Mouse (Mus musculus) CH12.LX (cell line): ENCODE data around the gene Akap9. TPM values are rescaled to one million over a fixed set of nuclear protein-coding genes. Genes with fewer than 3 reads are reported as not detected.
A peak's percentile ranks its signal among the peaks of the same experiment; 100 is the strongest.

Experiments used
- DNase-seq: peaks from one replicate; pipeline ENCODE4 v3.0.0-alpha.2; 2013; ENCODE audit errors: extremely low read depth
- H3K27ac ChIP-seq: 2 replicates; pipeline ENCODE4 v1.5.1; 2012; ENCODE audit warnings: low read depth, mild to moderate bottlenecking, control low read depth, moderate library complexity; ENCODE audit not compliant: insufficient read depth
- H3K27me3 ChIP-seq: replicated peaks from 2 replicates; pipeline ENCODE3; 2012; ENCODE audit warnings: inconsistent platforms
- H3K36me3 ChIP-seq, 2 experiments: replicated peaks in 1 of 2; 2 replicates each; pipeline versions ENCODE3 to v1.6.1; 2012; ENCODE audit warnings: inconsistent platforms in 1 of 2, low read length in 1 of 2, mild to moderate bottlenecking in 1 of 2, mixed read lengths in 1 of 2, moderate library complexity in 1 of 2; ENCODE audit not compliant: control insufficient read depth in 1 of 2, insufficient read depth in 1 of 2
- H3K4me1 ChIP-seq, 2 experiments: 2 replicates each; pipeline ENCODE4 v1.6.1; 2012; ENCODE audit warnings: inconsistent platforms in 1 of 2, moderate library complexity in 1 of 2; ENCODE audit not compliant: insufficient read depth in 2 of 2, control insufficient read depth in 1 of 2
- H3K4me2 ChIP-seq: 2 replicates; pipeline ENCODE4 v1.6.1; 2012; ENCODE audit warnings: low read depth, mild to moderate bottlenecking, control low read depth; ENCODE audit not compliant: poor library complexity, insufficient read depth, severe bottlenecking
- H3K4me3 ChIP-seq, 3 experiments: fragments of 150-350 bp in 1 of 3; sonication (generic) in 1 of 3; replicated peaks in 1 of 3; 2 replicates each; pipeline versions ENCODE3 to v1.5.1; 2011 to 2012; ENCODE audit warnings: low read depth in 2 of 3, low read length in 2 of 3, mild to moderate bottlenecking in 2 of 3, moderate library complexity in 2 of 3, control low read depth in 1 of 3, improper control_type of control experiment in 1 of 3, inconsistent platforms in 1 of 3, mixed read lengths in 1 of 3; ENCODE audit not compliant: poor library complexity in 1 of 3
- H3K79me2 ChIP-seq: replicated peaks from 2 replicates; pipeline ENCODE4 v1.6.1; 2012; ENCODE audit warnings: mild to moderate bottlenecking, moderate library complexity; ENCODE audit not compliant: control insufficient read depth, poor library complexity, insufficient read depth, severe bottlenecking; ENCODE audit errors: extremely low read depth
- H3K9ac ChIP-seq: 2 replicates; pipeline ENCODE4 v1.6.1; 2012; ENCODE audit warnings: low read depth, mild to moderate bottlenecking, control low read depth, moderate library complexity; ENCODE audit not compliant: insufficient read depth
- H3K9me3 ChIP-seq: replicated peaks from 2 replicates; pipeline ENCODE3; 2012; ENCODE audit warnings: low read length, inconsistent platforms, mixed read lengths
- CHD1 ChIP-seq: IDR thresholded peaks from 2 replicates; pipeline ENCODE4 v1.6.1; 2012; ENCODE audit warnings: low read depth, low read length, improper control_type of control experiment, inconsistent platforms
- ETS1 ChIP-seq: conservative IDR thresholded peaks from 2 replicates; pipeline ENCODE4 v1.6.1; 2012; ENCODE audit warnings: low read depth, mild to moderate bottlenecking, inconsistent platforms, low read length, improper control_type of control experiment, moderate library complexity
- JUN ChIP-seq: IDR thresholded peaks from 2 replicates; pipeline ENCODE4 v1.6.1; 2011; ENCODE audit warnings: low read depth, mild to moderate bottlenecking, low read length, improper control_type of control experiment, moderate library complexity; ENCODE audit not compliant: insufficient read depth
- KAT2A ChIP-seq: IDR thresholded peaks from 2 replicates; pipeline ENCODE4 v1.6.1; 2012; ENCODE audit warnings: low read length, improper control_type of control experiment, inconsistent platforms; ENCODE audit not compliant: insufficient replicate concordance
- MAFK ChIP-seq: IDR thresholded peaks from 2 replicates; pipeline ENCODE4 v1.6.1; 2011; ENCODE audit warnings: low read length, improper control_type of control experiment; ENCODE audit not compliant: insufficient replicate concordance
- MAX ChIP-seq: IDR thresholded peaks from 2 replicates; pipeline ENCODE4 v1.6.1; 2011; ENCODE audit warnings: low read length, improper control_type of control experiment
- MEF2A ChIP-seq: IDR thresholded peaks from 2 replicates; pipeline ENCODE4 v1.6.1; 2014; ENCODE audit warnings: low read depth, mild to moderate bottlenecking, inconsistent platforms, low read length, improper control_type of control experiment, borderline replicate concordance
- MYC ChIP-seq: IDR thresholded peaks from 2 replicates; pipeline ENCODE4 v1.6.1; 2011; ENCODE audit warnings: low read depth, mild to moderate bottlenecking, improper control_type of control experiment, low read length
- NELFE ChIP-seq: IDR thresholded peaks from 2 replicates; pipeline ENCODE4 v1.6.1; 2011; ENCODE audit warnings: low read depth, low read length, improper control_type of control experiment
- RCOR1 ChIP-seq: conservative IDR thresholded peaks from 2 replicates; pipeline ENCODE4 v1.6.1; 2012; ENCODE audit warnings: low read depth, mild to moderate bottlenecking, inconsistent platforms, low read length, improper control_type of control experiment
- TBP ChIP-seq: conservative IDR thresholded peaks from 2 replicates; pipeline ENCODE4 v1.6.1; 2011; ENCODE audit warnings: low read depth, low read length, improper control_type of control experiment
- TCF12 ChIP-seq: IDR thresholded peaks from 2 replicates; pipeline ENCODE4 v1.6.1; 2014; ENCODE audit warnings: low read depth, mild to moderate bottlenecking, inconsistent platforms, low read length, improper control_type of control experiment
- USF1 ChIP-seq: IDR thresholded peaks from 2 replicates; pipeline ENCODE4 v1.6.1; 2014; ENCODE audit warnings: low read depth, mild to moderate bottlenecking, inconsistent platforms, low read length, improper control_type of control experiment
- dilution Hi-C: fragments of 300-500 bp; cut with MboI; formaldehyde crosslinking; loops from 2 replicates; pipeline ENCODE4 v1.14.3; 2020; ENCODE audit warnings: low sequenced_read_pairs; ENCODE audit not compliant: extremely low pct_unique_long_range_greater_than_20kb, extremely low pct_ligation_motif_present
- in situ Hi-C: fragments of 300-500 bp; cut with MboI; formaldehyde crosslinking; loops from 3 replicates; pipeline ENCODE4 v1.14.3; 2019; ENCODE audit warnings: low sequenced_read_pairs, low pct_ligation_motif_present, low pct_unique_long_range_greater_than_20kb, mixed read lengths
- polyA plus RNA-seq: library from polyadenylated mRNA; unstranded; fragments of >175 nt; gene quantifications from 2 replicates; pipeline ENCODE4 v1.2.1, GENCODE M21; 2012; ENCODE audit warnings: low read depth; ENCODE audit not compliant: insufficient read length
- total RNA-seq, 2 experiments: library from RNA; depleted of rRNA; stranded (reverse); fragments of 300-350 nt in 1 of 2; fragments of >200 nt in 1 of 2; gene quantifications; 2 replicates each; pipeline ENCODE4 v1.2.3; 2012 to 2014

Gene Akap9
- total and polyA plus RNA-seq, 3 experiments, result 10.3 to 15.6 (median 12.8) TPM

DNA sequence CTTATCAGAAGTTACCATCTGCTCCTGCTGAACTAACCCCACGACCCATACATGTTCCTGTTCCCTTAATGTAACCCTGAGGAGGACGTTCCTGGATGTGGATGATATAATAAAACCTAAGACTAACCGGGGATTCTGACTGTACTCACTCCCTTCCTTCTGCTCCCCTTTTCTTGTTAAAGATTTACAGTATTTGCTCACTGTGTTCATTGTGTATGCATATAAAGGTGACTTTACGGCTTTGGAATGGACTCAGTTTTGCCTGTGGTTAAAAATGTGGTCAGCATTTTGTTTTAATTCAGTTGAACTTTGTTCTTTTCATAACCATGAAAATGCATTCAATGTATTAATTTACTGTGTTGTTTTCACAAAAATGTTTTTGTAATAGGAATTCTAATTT is 104.0 kb downstream of the Akap9 start:
- H3K9ac ChIP-seq, result no peak overlapping the region
- no peak overlapping the region for H3K4me2 ChIP-seq
- in situ Hi-C loops, result no loop called here
- peaks cover 3% of the 10 kb centered on the region for H3K9me3 ChIP-seq
- TF ChIP-seq CHD1 (no peak), KAT2A (no peak), MYC (no peak), NELFE (no peak), TBP (no peak)
- TF ChIP-seq, all 38 proteins: peak for 0
- no peaks in the 10 kb centered on the region for H3K79me2 ChIP-seq
- peaks cover 7 to 30% of the 10 kb centered on the region in 2 experiments for H3K36me3 ChIP-seq
- H3K27me3 ChIP-seq, result no peaks in the 10 kb centered on the region
- no peak overlapping the region for H3K4me3 ChIP-seq
- DNase-seq, result no peak
- no peak overlapping the region for H3K27ac ChIP-seq
- dilution Hi-C loops, result no loop called here
- peaks cover 0 to 9% of the 10 kb centered on the region in 2 experiments; a peak in 1 of 4 replicates for H3K4me1 ChIP-seq

DNA sequence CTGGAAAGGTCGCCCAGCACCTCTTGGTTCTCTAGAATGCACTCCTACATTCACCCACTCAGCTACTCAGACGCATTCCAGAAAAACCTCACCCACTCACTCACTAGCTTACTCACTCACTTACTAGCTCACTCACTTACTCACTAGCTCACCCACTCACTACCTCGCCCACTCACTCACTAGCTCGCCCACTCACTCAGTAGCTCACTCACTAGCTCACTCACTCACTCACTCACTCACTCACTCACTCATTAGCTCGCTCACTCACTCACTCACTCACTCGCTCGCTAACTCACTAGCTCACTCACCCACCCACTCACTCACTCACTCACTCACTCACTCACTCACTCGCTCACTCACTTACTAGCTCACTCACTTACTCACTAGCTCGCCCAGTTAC is 108.8 kb downstream of the Akap9 start:
- Histone ChIP-seq H3K4me1 (no peaks in the 10 kb centered on the region), H3K9ac (no peak overlapping the region)
- peak; percentile 20 for DNase-seq
- TF ChIP-seq USF1 (no peak), JUN (no peak), MAX (no peak), TCF12 (no peak), MAFK (no peak), MYC (no peak), ETS1 (no peak), TBP (no peak), RCOR1 (no peak)
- TF ChIP-seq, all 38 proteins: peak for 0
- in situ Hi-C loops (no loop called here), dilution Hi-C loops (no loop called here)
- Histone ChIP-seq H3K4me3 (no peak overlapping the region), H3K4me2 (no peak overlapping the region), H3K27me3 (no peaks in the 10 kb centered on the region), H3K36me3 (peaks cover 7 to 42% of the 10 kb centered on the region in 2 experiments), H3K9me3 (peaks cover 3% of the 10 kb centered on the region), H3K27ac (no peak overlapping the region), H3K79me2 (no peaks in the 10 kb centered on the region)

DNA sequence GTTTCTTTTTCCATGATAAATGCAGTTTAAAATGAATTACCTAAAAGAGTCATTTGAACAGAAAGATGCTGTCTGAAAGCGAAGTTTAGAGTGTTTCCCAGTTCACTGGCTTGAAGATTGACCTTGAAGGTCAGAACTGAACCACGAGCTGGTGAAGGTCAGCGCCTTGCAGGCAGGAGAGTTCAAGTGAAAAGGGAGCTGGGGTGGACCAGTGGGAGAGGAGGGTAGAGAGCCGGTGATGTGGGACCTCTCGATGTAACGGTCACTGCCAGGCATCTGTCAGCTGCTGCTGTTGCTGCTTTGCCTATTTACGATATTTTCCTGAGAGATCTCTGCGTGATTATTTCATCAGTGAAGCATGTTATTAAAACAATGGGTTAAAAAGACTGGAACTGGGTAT is 111.5 kb downstream of the Akap9 start:
- Histone ChIP-seq H3K27ac (no peak overlapping the region), H3K4me2 (no peak overlapping the region)
- no peak for DNase-seq
- TF ChIP-seq MEF2A, result no peak
- TF ChIP-seq, all 38 proteins: peak for 0
- in situ Hi-C loops, result no loop called here
- no peak overlapping the region for H3K9ac ChIP-seq
- dilution Hi-C loops, result no loop called here
- no peaks in the 10 kb centered on the region for H3K4me1 ChIP-seq
- no peaks in the 10 kb centered on the region for H3K27me3 ChIP-seq
- peaks cover 10 to 52% of the 10 kb centered on the region in 2 experiments for H3K36me3 ChIP-seq
- H3K4me3 ChIP-seq, result no peak overlapping the region
- H3K9me3 ChIP-seq, result peaks cover 3% of the 10 kb centered on the region
- H3K79me2 ChIP-seq, result no peaks in the 10 kb centered on the region
